Mouse (Mus musculus): Measurements from ENCODE around the gene Gm3646.

The Gm3646 gene

DNA sequence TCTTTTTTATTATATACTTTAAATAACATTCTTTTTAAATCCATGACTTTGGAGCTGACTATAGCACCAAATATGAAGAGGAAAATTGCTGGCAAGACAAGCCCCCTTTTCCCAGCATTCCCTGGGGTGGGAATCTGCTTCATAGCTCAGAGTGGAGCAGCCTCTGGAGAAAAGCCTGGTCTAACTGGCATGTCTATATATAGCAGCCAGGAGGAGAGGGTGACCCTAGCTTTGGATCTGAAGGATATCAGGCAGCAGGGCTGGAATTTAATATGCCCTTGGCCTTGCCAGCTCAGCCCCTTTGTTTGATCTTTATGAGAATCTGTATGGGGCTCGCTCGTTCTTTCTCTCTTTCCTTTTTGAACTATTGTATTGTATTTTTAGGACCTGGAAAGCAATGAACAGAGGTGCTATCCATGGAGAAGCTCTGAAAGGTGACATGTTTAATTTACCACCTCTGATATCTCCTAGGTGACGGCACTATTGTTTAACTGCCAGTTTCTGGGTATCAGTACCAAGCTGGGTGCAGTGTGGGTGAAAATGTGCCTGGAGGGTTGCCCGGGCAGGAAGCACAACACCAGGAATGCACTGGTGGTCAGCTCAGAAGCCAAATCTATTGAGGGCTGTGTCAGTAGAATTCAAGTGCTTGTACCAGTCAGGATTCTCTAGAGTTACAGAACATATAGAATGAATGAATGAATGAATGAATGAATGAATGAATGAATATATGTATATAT lies at the start of gene Gm3646:
Gene Gm3646, minus strand, starts transcription at position 90 of the 737 bp plus-strand sequence.
- no peak for DNase-seq (ENCODE audit: low spot score in 2 of 2)

DNA sequence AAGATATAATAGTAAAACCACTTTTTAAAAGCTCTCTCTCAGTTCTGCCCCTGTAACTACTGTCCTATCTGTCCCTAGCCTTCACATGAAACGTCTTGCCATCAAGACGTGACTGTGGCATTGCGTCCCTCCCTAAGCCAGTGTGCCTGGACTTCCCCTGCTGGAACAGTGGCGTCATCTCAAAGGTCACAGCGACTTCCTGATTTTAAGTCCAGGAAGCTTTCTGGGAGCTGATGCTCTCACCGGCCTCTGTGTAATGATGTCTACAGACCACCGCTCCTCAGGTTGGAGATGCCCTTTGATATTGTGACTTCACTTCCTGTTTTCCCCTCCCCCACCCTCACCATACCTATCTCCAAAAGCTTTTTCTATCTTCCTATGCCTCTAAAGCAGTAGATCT lies 41.9 kb upstream of the Gm3646 start:
- no peak for DNase-seq (ENCODE audit: low spot score in 2 of 2)

DNA sequence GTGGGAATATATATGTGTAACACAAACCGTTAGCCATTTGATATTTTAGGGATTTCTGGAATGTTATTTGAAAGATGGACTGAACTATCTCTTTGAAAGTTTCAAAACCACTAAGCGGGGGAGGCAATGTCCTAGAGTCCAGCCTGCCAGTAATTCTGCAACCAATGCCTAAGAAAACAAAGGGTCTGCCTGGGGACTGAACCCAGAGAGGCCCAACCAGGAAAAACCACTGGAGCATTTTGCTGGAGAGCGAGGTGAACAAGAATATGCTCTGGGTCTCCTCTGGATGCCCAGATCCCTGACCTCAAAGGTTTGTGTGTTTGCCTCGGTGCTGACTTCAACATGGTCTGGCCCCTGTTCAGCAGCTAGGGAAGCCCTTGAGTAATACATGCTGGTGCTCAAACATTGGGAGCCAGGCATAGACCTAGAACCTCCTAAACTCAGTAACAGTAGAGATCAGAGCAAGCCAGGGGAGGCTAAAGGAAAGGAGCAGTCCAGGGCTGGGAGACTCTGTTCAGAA lies 41.0 kb upstream of the Gm3646 start:
- no peak for DNase-seq (ENCODE audit: low spot score in 2 of 2)

DNA sequence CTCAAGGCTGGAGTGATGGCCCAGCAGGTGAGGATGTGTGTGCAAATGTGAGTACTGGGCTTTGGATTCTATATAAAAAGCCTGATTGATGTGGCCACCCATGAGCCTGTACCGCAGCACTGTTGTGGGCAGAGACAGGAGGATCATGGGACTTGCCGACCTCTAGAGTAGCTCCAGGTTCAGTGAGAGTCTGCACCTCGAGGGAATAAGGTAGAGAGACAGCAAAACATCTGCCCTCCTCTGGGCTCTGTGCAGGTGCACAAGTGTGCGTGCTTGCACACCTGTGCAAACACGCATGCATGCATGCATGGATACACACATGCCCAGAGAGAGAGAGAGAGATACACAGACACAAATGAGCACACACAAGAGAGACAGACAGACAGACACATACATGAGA lies 38.2 kb upstream of the Gm3646 start:
- no peak for DNase-seq (ENCODE audit: low spot score in 2 of 2)

DNA sequence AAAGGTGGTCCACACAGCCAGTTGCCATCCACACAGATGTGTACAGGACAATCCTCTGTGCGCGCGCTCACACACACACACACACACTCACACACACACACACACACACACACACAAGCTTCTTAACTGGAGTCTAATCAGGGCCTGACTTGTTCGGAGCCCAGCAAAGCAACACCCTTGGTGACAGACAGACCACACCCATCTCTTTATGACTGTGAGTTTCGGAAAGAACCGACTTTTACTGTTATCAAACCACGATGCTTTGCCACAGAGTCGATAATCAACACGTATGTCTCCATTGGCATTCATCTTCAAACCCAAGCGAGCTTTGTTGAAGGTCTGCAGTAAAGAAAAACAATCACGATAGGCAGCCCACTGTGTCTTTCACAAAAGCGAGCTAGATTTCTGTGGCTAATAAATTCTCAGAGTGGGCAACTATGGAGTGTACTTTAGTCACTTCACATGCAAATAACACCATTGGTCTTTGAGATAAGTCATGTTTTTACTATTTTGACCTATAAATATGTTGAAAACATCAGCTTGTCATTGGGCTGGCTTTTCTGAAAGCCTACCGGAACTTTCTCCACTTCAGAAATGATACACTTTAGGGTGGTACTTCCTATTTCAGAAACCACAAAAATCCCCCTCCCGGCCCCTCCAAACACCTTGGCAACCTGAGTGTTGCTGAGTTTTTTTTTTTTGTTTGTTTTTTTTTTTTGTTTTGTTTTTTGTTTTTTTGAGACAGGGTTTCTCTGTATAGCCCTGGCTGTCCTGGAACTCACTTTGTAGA lies 37.3 kb upstream of the Gm3646 start:
- no peak for DNase-seq (ENCODE audit: low spot score in 2 of 2)

DNA sequence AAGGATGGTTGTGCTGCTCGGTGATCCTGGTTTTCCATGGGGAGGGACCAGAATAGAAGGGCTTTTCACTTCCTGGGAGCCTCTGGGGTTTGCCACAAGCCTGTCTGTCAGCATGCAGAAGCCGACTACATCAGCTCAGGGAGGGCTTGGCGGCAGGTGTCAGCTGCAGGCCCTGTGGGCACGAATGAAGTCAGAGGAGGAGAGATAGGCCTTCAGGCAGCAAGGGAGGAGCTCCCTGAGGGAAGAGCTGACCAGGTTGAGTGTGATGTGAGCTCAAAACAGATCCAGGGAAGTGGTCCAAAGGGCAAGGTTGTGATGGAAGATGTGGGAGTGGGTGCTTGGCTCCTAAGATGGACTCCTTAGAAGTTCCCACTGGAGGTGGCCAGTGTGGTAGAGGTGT lies 35.7 kb upstream of the Gm3646 start:
- no peak for DNase-seq (ENCODE audit: low spot score in 2 of 2)

DNA sequence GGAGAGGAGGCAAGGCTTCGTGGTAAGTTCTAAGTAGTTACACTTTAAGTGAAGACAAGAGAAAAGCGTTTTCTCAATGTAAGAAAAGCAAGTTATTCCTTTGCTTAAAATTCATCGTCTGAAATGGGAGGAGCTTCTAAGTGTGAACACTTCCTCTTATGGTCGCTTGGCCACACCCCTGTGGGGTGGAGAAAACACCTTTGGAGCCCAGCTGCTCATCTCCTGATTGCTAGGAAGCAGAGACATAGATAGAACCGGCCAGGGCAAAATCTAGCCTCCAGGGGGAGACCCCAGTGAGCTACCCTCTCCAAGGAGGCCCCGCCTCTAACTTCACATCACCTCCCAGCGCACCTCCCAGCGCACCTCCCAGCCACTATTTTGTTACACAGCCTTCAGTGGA lies 34.7 kb upstream of the Gm3646 start:
- no peak for DNase-seq (ENCODE audit: low spot score in 2 of 2)

DNA sequence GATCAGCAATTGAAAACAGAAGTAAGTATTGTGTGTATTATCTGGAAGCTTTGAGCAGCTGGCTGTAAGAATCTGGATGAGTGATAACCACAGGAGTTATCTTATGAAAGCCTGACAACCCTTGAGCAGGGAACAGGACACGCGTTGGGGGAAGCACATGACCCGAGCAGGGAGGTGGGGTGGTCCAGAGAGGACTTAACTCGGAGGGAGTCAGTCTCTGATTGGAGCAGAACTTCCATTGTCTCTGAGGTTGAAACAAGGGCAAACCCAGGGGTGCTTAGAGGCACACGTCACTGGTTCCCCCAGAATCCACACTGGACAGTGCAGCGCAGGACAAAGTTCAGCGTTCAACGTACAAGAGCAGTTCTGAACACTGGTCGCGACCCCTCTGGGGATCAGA lies 34.1 kb upstream of the Gm3646 start:
- DNase-seq (ENCODE audit: low spot score in 2 of 2), result no peak

DNA sequence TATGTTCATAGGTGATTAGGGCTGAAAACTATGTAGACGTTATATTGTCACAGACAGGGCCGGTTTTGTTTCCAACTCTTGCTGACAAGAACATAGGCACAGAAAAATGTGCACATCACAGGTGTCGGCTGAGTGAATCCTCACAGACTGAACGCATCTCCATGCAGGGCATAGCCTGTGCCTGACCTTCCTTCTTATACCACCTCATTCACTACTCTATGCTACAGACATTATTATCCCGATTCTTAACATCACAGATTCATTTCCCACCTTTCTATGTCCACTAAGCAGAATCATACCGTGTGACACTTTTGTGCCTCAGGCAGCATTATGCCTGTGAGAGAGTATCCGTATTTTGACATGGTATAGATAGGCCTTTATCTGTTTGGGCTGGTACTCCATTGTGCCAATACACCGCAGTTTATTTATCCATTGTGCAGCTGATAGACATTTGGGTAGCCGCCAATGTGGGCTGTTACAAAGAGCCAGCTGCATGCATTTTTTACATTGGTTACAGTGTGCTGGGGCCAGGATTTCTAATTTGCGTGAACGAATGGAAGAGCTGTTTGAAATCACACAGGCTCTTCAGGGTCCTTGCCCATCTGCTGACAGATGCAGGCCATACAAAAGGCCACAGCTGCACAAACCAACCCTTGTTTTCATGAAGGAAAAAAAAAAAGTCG lies 33.5 kb upstream of the Gm3646 start:
- DNase-seq (ENCODE audit: low spot score in 2 of 2), result no peak

DNA sequence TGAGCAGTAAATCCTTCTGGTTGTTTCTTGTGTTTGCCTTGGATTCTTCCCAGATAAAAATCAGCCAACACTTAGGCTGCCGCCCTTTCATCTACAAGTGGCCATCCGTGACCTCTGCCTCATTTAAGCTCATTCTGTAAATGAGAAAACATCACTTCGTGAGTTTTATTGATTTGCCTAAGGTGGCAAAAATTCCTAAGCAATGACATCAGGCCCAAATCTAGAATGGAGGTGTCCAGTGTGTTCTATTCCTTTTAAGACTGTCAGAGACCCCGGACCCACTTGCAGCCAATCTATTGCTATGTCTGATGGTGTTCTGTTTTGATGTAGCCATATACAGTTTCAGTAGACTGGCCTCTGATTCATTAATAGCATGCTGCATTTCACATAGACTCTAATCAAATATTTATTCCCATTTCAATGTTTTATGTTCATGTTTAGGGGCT lies 26.5 kb upstream of the Gm3646 start:
- no peak for DNase-seq (ENCODE audit: low spot score in 2 of 2)

DNA sequence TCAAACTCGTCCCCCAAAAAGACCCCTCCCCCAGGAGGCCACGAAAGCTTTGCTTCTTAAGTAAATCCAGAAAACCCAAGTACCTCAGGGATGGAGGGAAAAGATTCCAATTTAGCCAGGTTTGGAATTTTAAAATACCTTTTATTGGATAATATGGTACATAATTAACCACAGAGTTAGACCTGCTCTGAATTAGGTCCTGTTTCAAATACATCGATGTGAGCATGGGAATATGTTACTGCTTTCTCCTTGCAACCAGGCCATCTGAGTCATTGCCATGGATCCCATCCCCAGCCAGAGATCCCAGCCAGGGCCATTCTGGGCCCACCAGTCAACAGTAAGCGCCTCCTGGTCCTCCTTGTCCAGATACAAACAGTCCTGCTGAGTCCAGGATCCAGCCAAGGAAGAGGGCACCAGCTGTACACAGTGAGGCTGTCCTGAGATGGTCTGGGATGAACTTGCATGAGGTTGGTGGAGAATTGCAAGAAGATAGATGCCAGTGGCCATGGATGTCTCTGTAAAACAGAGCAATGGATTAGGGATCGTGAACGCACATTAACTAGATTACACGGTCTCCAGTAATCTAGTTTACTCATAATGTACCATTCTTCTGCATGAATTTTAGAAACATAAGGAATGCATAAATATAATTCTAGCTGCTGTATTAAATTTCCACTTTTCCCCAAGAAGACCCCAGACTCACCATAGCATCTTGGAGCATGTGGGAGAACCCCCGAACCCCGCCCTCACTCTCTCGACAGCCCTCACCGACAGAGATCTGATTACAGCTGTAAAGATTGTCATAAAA lies 25.9 kb upstream of the Gm3646 start:
- DNase-seq (ENCODE audit: low spot score in 2 of 2), result no peak

DNA sequence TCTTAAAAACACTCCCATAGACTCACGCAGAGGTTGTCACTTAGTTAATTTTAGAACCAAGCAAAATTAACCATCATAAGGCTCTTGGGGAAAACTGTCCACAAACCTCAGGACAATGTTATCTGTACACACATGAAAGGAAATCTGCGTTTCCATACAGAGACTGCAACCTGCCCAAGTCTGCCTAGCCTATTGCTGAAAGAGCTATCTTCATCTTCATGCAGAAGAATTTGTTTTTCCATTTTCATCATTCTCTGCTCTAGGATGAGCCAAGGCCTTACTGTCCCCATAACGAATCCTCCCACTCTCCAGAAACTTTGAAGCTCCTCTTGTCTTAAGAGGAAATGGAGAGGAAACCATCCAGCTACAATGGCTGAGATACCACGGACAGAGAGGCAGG lies 19.8 kb upstream of the Gm3646 start:
- no peak for DNase-seq (ENCODE audit: low spot score in 2 of 2)

DNA sequence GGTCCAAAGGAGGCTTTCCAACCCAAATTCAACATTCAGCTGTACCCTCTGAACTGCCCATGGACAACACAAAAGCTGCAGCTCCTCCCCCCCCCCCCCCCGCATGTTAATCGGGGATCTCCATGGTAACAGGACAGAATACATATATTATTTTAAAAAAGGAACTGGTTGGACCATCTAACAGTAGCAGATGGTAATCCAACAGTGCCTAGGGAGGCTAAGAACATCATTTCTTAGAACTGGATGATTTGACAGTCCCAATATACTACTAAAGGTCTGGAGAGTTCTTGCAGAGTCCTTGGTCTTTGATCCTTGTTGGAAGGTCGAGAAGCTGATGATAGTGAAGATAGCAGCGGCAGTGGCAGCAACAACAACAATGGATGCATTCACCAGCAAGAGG lies 19.1 kb upstream of the Gm3646 start:
- no peak for DNase-seq (ENCODE audit: low spot score in 2 of 2)

DNA sequence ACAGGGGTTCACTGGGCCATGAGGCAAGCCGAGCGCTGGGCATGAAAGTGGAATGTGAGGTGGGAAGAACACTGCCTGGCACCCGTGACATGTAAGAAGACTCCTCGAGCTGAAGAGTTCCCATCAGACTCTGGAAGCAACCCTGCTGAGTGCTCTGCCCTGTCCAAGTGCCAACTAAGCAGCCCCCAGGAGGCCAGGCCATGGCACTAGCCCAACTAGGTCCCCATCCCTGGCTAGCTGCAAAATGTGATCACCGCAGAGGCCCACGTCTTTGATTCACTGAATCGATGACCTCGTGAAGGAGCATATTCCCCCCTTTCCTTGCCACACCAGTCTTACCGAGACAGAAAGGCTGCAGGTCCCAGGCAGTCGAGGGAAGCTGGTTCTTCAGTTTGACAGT lies 14.5 kb upstream of the Gm3646 start:
- DNase-seq (ENCODE audit: low spot score in 2 of 2), result no peak

DNA sequence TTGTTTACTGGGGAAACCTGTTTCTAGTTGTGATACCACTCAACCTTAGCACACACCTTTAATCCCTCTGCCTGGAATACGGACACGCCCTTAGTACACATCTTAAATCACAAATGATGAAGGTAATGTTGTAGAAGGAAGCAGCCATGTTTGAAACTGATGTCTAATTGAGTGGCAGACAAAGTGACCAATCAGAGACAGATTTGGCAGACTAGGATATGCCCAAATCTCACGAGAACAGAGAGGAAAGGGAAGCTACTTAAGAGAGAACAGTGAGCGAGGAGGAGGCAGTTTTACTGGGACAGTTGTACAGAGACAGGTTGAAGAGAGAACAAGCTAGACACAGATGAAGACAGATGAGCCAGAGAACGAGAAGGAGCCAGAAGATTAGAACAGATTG lies 10.6 kb upstream of the Gm3646 start:
- no peak for DNase-seq (ENCODE audit: low spot score in 2 of 2)

DNA sequence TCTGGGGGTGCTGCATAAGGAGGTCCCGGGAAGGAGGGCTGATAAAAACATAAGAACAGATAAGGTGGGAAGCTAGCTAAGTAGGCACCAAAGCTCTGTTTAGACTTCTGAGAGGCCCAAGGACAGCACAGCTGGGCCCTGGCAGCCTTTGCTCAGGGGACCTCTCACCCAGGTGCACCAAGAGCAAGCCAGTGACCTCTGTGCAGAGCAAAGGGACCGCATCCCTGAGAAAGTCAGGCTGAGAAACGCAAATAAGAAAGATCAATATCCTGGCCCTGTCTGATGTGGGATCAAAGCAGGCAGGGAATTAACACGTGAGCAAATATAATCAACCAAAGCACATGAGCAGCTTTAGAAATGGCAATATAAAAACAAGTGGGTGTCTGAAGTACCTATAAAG lies 7.9 kb upstream of the Gm3646 start:
- DNase-seq (ENCODE audit: low spot score in 2 of 2), result no peak

DNA sequence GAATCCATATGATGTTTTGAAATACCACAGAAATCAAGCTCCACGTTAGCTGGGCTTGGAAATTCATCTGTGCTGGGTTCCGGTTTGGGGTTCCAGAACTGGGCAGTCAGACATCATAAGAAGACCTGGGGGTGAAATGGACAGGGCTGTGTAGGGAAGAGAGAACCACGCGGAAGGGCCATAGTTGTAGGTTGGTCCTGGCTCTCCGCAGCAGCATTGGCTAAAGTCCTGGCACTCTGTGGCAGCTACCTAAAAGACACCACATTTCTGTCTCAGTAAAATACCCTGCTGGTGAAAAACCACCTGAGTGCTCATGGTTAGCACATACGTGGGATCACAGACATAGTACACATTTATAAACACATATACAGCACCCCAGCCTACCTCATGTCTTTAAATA lies 343 bp downstream of the Gm3646 start:
- no peak for DNase-seq (ENCODE audit: low spot score in 2 of 2)

DNA sequence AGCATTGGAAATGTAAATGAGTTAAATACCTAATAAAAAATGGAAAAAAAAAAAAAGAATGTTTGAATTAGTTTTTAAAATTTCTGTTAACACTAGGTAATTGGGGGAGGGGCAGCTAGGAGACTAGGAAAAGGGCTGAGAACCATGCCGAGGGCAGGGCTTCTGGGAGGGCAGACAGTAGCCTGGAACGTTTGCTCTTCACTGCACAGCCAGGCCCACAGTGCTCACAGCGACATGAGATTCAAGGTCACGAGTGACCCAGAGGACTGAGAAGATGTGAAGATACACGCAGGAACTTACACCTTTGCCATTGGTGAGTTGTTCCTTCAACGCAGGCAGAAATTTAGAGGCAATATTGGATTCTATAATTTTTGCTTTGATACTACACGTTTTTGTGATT lies 2.2 kb downstream of the Gm3646 start:
- DNase-seq (ENCODE audit: low spot score in 2 of 2), result no peak

DNA sequence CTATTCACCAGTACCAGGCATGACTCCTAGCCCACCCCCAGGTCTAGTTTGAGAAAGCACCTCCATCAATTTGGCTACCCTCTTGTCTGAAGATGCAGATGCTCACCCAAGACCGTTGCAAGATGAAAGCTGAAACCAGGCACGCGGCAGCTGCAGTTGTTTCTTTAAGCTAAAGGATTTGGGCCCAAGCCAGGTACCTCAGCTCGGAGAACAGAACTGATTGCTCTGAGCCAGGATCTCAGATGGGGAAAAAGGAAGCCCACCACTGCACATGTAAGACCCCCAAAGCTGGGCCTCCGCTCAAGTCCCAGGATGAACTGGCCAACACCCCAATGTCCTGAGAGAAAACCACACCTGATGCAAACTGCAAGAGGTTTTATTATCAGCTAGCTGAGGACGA lies 7.6 kb downstream of the Gm3646 start:
- no peak for DNase-seq (ENCODE audit: low spot score in 2 of 2)

DNA sequence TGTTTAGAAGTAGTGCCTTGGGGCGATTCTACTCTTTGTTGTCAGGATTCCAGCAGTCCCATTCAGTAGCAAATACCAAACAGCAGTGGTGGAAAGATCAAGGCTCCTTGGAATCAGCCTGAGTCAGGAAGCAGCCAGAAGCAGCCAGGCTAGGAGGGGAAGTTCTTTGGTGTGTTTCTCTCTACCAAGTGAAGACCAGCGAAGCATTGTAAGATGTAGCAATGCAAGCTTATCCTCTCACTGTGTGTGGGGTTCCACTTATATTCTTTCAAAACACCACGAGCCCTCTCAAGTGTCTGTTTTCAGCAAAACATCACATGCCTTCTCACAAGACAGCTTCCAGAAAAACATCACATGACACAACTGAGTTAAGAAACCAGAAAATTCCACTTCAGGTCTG lies 8.4 kb downstream of the Gm3646 start:
- DNase-seq (ENCODE audit: low spot score in 2 of 2), result no peak

DNA sequence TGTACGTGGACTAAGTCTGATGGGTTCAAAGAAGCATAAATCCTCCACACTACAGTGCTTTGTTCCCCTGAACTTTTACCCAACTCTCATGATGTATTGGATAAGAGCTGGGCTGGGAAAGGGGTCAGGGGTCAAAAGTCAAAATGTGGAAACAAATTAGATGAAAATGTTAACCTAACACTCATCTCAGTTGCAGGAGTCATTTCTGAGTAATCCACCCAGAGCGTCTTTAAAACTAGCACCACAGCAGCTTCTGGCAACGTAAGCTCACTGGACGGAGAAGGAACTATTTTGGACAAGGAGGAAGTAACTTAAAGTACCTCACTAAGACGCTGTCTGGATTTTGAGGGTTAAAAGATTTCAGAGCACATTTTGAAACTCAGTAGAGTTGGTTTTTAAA lies 20.5 kb downstream of the Gm3646 start:
- DNase-seq (ENCODE audit: low spot score in 2 of 2), result no peak

DNA sequence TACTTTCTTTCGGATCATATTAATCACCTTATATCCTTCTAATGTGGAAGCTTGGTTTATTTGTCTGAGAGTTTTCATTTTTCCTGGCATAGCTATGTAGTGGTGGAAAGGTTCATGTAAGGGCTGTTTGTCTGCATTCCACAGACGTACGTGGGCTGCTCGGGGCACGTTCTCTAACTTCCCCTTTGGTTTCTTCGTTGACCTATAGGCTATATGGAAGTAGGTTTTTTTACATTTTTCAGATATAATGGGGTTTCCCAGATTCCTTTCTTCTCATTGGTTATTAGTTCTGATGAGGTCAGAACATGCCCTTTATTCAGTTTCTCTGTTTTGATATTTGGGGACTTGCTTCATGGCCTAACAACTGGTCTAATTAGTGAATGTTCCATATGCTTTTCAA lies 23.3 kb downstream of the Gm3646 start:
- DNase-seq (ENCODE audit: low spot score in 2 of 2), result no peak

All from frontal cortex, postnatal 25 days (tissue).